Mouse (Mus musculus) heart, postnatal 25 days (tissue): ENCODE results near the gene Cobl. TPM values are rescaled to one million over a fixed set of nuclear protein-coding genes. Genes with fewer than 3 reads are reported as not detected.

Experiments
- DNase-seq: peaks from one replicate; pipeline ENCODE4 v3.0.0; 2022; ENCODE audit warnings: low spot score
- intact Hi-C: fragments of 180-260 bp; cut with DNase I; formaldehyde crosslinking; loops from one replicate; pipeline ENCODE4 v1.15.1; 2025
- total RNA-seq, 2 experiments: library from RNA; stranded (reverse); gene quantifications; 2 replicates each; pipeline ENCODE4 v1.2.3; 2021

The Cobl gene
- total RNA-seq, 2 experiments from 2014 or later: 17.4 to 21.9 TPM

DNA sequence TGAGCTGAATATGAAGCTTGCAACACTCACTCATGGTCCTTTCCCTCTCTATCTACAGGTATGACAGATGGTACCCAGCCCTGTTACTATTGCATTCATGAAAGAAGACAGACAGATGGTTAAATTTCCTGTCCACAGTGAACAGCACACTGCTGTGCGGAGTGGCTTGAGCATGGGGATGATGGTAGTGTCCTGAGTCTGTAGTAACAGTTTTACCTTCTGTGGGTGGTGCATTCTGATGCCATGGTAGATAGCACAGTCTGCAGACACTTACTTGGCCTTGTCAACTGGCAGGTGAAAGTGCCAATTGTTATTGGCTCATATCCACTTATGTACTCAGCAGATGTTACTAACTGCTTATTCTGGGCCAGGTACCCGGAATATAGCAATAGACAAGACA lies 273.4 kb downstream of the Cobl start:
- no peak for DNase-seq
- intact Hi-C loops: no loop called here

- intact Hi-C loops: no loop called here
Measured at GRCm38 (mm10) chr11:12190417-12190816, 274.3 kb downstream of the Cobl start.

More at GRCm38 (mm10) chr11:12190417-12190816, 274.3 kb downstream of the Cobl start:
- DNase-seq: no peak
